Mouse (Mus musculus) C2C12 (cell line): ENCODE data around the gene Lmf1. TPM values are rescaled to one million over a fixed set of nuclear protein-coding genes. Genes with fewer than 3 reads are reported as not detected.
A peak's percentile ranks its signal among the peaks of the same experiment; 100 is the strongest.

Experiments
- H3K27me3 ChIP-seq: one replicate; pipeline ENCODE4 v1.6.1; 2011; ENCODE audit not compliant: control insufficient read depth, insufficient read depth, insufficient read length
- H3K36me3 ChIP-seq: one replicate; pipeline ENCODE4 v1.6.1; 2011; ENCODE audit not compliant: control insufficient read depth, insufficient read depth
- H3K4me3 ChIP-seq: one replicate; pipeline ENCODE4 v1.5.1; 2011; ENCODE audit warnings: mild to moderate bottlenecking, control low read depth; ENCODE audit not compliant: poor library complexity, insufficient read depth, severe bottlenecking
- H3K79me2 ChIP-seq: one replicate; pipeline ENCODE4 v1.6.1; 2011; ENCODE audit not compliant: control insufficient read depth, insufficient read depth
- H3K79me3 ChIP-seq: one replicate; pipeline ENCODE4 v1.6.1; 2011; ENCODE audit warnings: low read depth, control low read depth
- H3ac ChIP-seq: one replicate; pipeline ENCODE3; 2011; ENCODE audit warnings: low read depth; ENCODE audit not compliant: control insufficient read depth, insufficient read length
- CEBPB ChIP-seq: IDR thresholded peaks from one replicate; pipeline ENCODE4 v1.6.1; 2011; ENCODE audit warnings: low read depth, mild to moderate bottlenecking, control low read depth, moderate library complexity
- CTCF ChIP-seq: IDR thresholded peaks from one replicate; pipeline ENCODE4 v1.5.1; 2011; ENCODE audit not compliant: control insufficient read depth, insufficient read depth, insufficient read length
- FOSL1 ChIP-seq: IDR thresholded peaks from one replicate; pipeline ENCODE4 v1.8.0; 2011; ENCODE audit warnings: mild to moderate bottlenecking, low read length; ENCODE audit not compliant: poor library complexity, insufficient read depth, severe bottlenecking
- MAX ChIP-seq: IDR thresholded peaks from one replicate; pipeline ENCODE4 v1.6.1; 2011; ENCODE audit warnings: mild to moderate bottlenecking, control low read depth
- MYOD1 ChIP-seq: IDR thresholded peaks from one replicate; pipeline ENCODE4 v1.6.1; 2011; ENCODE audit warnings: low read depth; ENCODE audit not compliant: control insufficient read depth, insufficient read length
- MYOG ChIP-seq: IDR thresholded peaks from one replicate; pipeline ENCODE4 v1.6.1; 2011; ENCODE audit not compliant: control insufficient read depth, insufficient read length; ENCODE audit errors: extremely low read depth
- USF1 ChIP-seq: IDR thresholded peaks from one replicate; pipeline ENCODE4 v1.6.1; 2011; ENCODE audit warnings: low read depth, mild to moderate bottlenecking, control low read depth, moderate library complexity
- polyA plus RNA-seq: library from polyadenylated mRNA; unstranded; fragments of >200 nt; fragmentation: generic; extraction: Trizol; gene quantifications from one replicate; pipeline ENCODE4 v1.2.1, GENCODE M21; 2012; ENCODE audit warnings: missing spikeins

Gene Lmf1
- polyA plus RNA-seq, 1 experiment: 14.0 TPM

DNA sequence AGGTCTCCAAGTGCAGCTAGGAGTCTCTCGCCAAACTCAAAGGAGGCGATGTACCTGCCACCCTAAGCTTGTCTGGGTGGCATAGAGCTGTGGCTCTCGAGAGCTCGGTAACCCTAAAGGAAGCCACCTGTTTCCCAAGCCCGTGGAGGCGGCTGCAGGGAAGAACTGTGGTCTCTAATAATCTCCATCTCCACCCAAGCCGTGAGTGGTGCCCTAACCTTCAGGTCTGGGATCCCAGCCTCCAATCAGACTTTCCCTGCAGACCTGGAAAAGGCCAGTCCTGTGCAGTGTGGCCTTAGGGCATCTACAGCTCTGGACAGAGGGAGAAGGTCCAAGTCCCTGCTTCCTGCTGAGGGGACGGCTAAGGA is 7.4 kb upstream of the Lmf1 start:
- no peaks in the 10 kb centered on the region for H3K27me3 ChIP-seq

GRCm38 (mm10) chr17:25575208-25575971 is 3.5 kb upstream of the Lmf1 start:
- Histone ChIP-seq H3K79me2 (no peaks in the 10 kb centered on the region), H3ac (no peak overlapping the region), H3K36me3 (no peaks in the 10 kb centered on the region), H3K79me3 (no peaks in the 10 kb centered on the region), H3K4me3 (no peak overlapping the region), H3K27me3 (no peaks in the 10 kb centered on the region)
- TF ChIP-seq CTCF: no peak
- TF ChIP-seq MYOD1: peak; percentile 100
- TF ChIP-seq CEBPB: no peak

More for the DNA sequence above, 7.4 kb upstream of the Lmf1 start:
- Histone ChIP-seq H3K36me3 (no peaks in the 10 kb centered on the region), H3K79me2 (no peaks in the 10 kb centered on the region), H3K79me3 (no peaks in the 10 kb centered on the region), H3K4me3 (no peak overlapping the region), H3ac (no peak overlapping the region)
- TF ChIP-seq USF1: no peak
- no peak for TF ChIP-seq MYOG
- TF ChIP-seq CEBPB: no peak
- TF ChIP-seq MAX: no peak
- TF ChIP-seq FOSL1: no peak
- no peak for TF ChIP-seq MYOD1
- TF ChIP-seq CTCF: no peak

DNA sequence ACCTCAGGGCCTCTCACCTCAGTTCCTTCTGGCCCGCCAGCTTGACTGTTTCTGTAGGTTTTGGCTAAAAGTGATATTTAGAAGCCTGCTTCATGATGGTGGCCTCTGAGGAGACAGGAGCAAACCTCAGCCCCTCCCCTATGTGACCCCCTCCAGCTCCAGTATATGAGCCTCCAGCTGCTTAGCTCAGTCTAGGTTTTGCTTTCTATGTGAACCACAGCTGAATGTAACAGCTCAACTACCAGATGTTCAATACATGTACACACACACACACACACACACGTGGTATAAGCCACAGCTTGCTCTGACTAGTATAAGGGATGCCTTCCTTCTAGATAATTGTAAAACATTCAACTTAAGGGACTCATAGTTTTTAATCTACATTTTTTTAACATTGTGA is 2.9 kb upstream of the Lmf1 start:
- no peaks in the 10 kb centered on the region for H3K79me3 ChIP-seq
- H3K27me3 ChIP-seq: no peaks in the 10 kb centered on the region
- no peak overlapping the region for H3K4me3 ChIP-seq
- no peak overlapping the region for H3ac ChIP-seq
- no peaks in the 10 kb centered on the region for H3K79me2 ChIP-seq
- H3K36me3 ChIP-seq: no peaks in the 10 kb centered on the region
- TF ChIP-seq MYOG: no peak
- TF ChIP-seq CTCF: no peak
- peak; percentile 77 for TF ChIP-seq MYOD1
- no peak for TF ChIP-seq CEBPB
- no peak for TF ChIP-seq MAX
- TF ChIP-seq USF1: peak; percentile 30
- TF ChIP-seq FOSL1: no peak

DNA sequence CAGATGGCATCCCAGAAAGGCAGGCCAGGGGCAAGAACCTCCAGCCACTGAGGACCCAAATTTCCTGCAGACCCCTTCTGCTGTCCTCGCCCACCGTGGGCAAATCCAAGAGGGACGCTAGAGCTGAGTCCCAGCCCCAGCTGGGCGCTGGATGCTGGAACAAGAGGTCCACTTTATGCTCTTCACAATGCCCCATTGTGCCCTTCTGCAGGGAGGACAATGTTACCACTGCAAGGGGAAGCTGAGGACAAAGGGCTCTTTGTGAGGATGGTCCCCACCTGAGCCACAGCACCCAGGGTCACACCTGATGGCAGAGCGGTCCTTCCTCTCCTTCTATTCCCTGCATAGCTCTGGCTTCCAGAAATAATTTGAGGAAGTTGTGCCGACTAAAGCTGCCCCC is 1.6 kb upstream of the Lmf1 start:
- no peaks in the 10 kb centered on the region for H3K79me3 ChIP-seq
- H3K27me3 ChIP-seq: no peaks in the 10 kb centered on the region
- TF ChIP-seq MAX: no peak
- TF ChIP-seq MYOD1: no peak
- no peak overlapping the region for H3K4me3 ChIP-seq
- H3K36me3 ChIP-seq: no peaks in the 10 kb centered on the region
- H3ac ChIP-seq: no peak overlapping the region
- H3K79me2 ChIP-seq: no peaks in the 10 kb centered on the region

DNA sequence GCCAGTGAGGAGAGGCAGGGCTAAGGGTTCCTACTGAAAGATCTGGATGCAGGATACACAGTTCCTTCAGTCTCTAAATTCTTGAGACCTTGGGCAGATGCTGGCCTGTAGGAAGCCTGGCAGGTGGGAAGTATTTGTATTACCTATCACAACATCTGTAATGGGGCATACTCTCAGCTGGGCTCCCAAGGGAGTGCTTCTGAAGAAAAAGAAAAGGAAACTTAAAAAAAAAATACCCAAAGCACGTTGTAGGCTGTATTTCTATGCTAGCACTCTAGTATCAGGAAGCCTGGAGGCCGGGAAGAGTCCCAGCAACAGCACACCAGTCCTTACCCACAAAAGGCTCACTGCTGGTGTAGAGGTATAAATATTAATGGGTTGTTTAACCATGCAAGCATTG is 1.2 kb upstream of the Lmf1 start:
- H3K79me3 ChIP-seq: no peaks in the 10 kb centered on the region
- no peaks in the 10 kb centered on the region for H3K27me3 ChIP-seq
- TF ChIP-seq USF1 (no peak), FOSL1 (no peak), MAX (no peak), MYOD1 (no peak), MYOG (no peak), CTCF (no peak), CEBPB (no peak)
- no peaks in the 10 kb centered on the region for H3K36me3 ChIP-seq
- no peaks in the 10 kb centered on the region for H3K79me2 ChIP-seq
- H3ac ChIP-seq: no peak overlapping the region
- H3K4me3 ChIP-seq: no peak overlapping the region

DNA sequence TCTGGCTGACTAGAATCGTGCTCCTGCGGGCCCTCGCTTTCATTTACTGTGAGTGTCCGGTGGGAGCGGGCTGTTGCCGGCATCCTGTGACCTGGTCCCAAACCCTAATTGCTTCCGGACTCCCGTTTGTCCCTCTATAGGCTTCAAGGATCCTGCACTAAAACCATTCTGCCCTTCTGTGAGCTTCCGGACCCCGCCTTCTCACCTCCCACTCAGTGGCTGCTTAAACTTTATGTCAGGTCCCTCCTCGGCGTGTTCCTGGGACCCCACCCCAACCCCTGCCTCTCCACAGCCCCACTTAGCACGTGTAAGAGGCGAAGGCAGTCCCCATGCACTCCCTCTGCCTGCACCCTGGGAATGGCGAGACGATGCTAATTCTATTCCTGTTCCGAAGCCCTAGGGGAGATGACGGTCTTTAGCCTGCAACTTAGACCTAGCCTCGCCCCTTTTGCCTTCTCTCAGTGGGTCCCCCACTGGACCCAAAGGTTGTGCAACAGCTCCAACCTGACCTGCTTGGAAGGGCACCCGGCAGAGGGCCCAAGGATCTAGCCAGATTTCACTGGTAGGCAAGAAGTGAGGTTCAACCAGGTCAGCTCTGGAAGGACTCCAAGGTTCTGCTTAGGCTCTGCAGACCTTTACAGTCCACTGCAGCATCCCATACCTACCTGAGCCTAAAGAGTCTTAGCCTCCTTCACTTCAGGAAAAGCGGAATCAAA is 605 bp downstream of the Lmf1 start:
- Histone ChIP-seq H3ac (peak overlapping the region; percentile 89), H3K79me3 (no peaks in the 10 kb centered on the region), H3K79me2 (no peaks in the 10 kb centered on the region), H3K27me3 (no peaks in the 10 kb centered on the region), H3K4me3 (peak overlapping the region; percentile 72), H3K36me3 (no peaks in the 10 kb centered on the region)
- TF ChIP-seq CEBPB (peak; percentile 43), MAX (no peak)
